Mouse (Mus musculus): ENCODE data around the gene Gm20908.
"Not testable (repeated sequence)": the region's sequence is repeated elsewhere in the genome, so short reads cannot be mapped to it uniquely, and the experiment has no call there.

The Gm20908 gene

GRCm38 (mm10) chrY:64472966-64473365, at the start of gene Gm20908:
TSS of gene Gm20908 (plus strand) at chrY:64473266.
- DNase-seq (ENCODE audit: low read depth in 1 of 2, low spot score in 2 of 2): not testable (repeated sequence)

Measured in monocyte, adult 2 months (primary cell).